Mouse (Mus musculus) ES-Bruce4 (cell line): Measurements from ENCODE around the gene Ets2.

Experiments used
- CTCF ChIP-seq: IDR thresholded peaks from one replicate; pipeline ENCODE4 v1.8.1; 2011; ENCODE audit warnings: low read depth, low read length
- EP300 ChIP-seq: IDR thresholded peaks from 2 replicates; pipeline ENCODE4 v1.6.1; 2011; ENCODE audit warnings: low read depth, low read length; ENCODE audit not compliant: insufficient read depth
- POLR2A ChIP-seq: IDR thresholded peaks from one replicate; pipeline ENCODE4 v1.8.1; 2011; ENCODE audit warnings: low read length; ENCODE audit not compliant: insufficient read depth

DNA sequence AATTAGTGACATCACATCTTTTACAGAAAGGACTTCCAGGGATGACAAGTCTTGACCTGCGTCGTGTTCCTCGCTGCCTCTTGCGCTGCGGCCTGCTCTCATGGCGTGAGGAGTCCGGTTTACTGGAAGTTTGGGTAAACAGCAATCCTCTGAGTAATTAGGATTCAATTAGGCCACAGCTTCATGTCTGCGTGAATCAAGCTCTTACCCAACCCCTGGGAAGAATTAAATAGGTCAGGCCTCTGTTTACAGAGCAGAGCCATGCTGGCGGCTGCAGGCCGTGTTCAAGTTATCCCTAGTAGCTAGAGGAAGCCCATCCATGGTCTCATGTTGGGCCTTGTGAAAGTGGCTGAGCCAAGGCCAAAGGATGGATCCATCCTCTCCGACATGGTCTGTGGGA is 39.5 kb downstream of the Ets2 start:
- no peak for TF ChIP-seq EP300
- no peak for TF ChIP-seq CTCF
- no peak for TF ChIP-seq POLR2A
